Mouse (Mus musculus) small intestine, adult 10 weeks (tissue): ENCODE data around the gene Zfp966. TPM values are rescaled to one million over a fixed set of nuclear protein-coding genes. Genes with fewer than 3 reads are reported as not detected.

Experiments
- polyA plus RNA-seq: library from polyadenylated mRNA; stranded (reverse); fragments of 350-450 nt; fragmentation: Illumina TruSeq; extraction: RNeasy Lipid Tissue Mini Kit (QIAGEN cat#74804); gene quantifications from one replicate; pipeline ENCODE4 v1.2.3, GENCODE M21; 2014; ENCODE audit warnings: low replicate concordance

The Zfp966 gene
- 41.2 TPM for polyA plus RNA-seq

DNA sequence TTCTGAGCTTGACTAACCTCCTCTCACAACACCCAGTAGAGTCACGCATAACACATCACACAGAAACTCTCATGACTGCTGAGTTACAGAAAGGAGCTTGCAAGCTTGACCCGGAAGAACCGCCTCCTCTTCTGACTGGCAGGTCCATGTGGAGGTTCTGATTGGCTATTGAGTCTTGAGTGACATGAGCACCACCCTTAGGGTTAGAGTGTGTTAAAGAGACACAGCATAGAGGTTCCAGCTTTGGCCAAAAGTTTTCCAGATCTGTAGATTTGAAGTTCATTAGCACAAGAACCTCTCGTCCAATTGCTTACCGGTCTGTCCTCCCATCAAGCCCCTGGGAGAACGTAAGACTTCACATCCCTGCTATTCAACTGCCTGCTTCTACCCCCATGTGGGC is at the start of gene Zfp966:
Gene Zfp966, minus strand, starts transcription at position 101 of the 400 bp plus-strand sequence.

GRCm38 (mm10) chr2:175965031-175965430 is 34.1 kb upstream of the Zfp966 start, which contains the start of gene Gm2026:
Gm2026 (plus strand) TSS chr2:175965331.

GRCm38 (mm10) chr2:175869024-175869423 is 61.9 kb downstream of the Zfp966 start, which contains the start of gene Gm6710:
Gm6710 (plus strand) TSS chr2:175869219.

Other genes starting within 250 kb of the Zfp966 start
- not detected for gene Zfp969, start 227.5 kb downstream of the Zfp966 start, polyA plus RNA-seq
- gene Gm2007, start 189.6 kb downstream of the Zfp966 start, polyA plus RNA-seq: 2.3 TPM
- 3.5 TPM for gene Gm14288, start 130.0 kb downstream of the Zfp966 start, polyA plus RNA-seq
- 24.2 TPM for gene Gm6710, start 61.9 kb downstream of the Zfp966 start, polyA plus RNA-seq
- 23.3 TPM for gene Gm2026, start 34.2 kb upstream of the Zfp966 start, polyA plus RNA-seq
- gene Gm2004, start 218.7 kb upstream of the Zfp966 start, polyA plus RNA-seq: 6.9 TPM